Mouse (Mus musculus) cerebellum, postnatal 25 days (tissue): ENCODE measurements at regions not wholly inside any gene's neighbourhood (a gene's known extent, or its start where the extent isn't known, plus 50 kb on each side); places are given as distances from the start of the nearest gene placed in this dataset.

Source experiments
- DNase-seq, 2 experiments: peaks; one replicate each; pipeline ENCODE4 v3.0.0; 2021; ENCODE audit warnings: mixed read lengths in 2 of 2

GRCm38 (mm10) chrX:158920217-158920616, 289.9 kb upstream of the Rps6ka3 start:
- DNase-seq: peak; percentile 60 to 64

- peak; percentile 55 to 70 for DNase-seq
These were observed 288.7 kb upstream of the Rps6ka3 start for GRCm38 (mm10) chrX:158921424-158921823.

GRCm38 (mm10) chrX:158921838-158922450, 288.2 kb upstream of the Rps6ka3 start:
- peak; percentile 83 to 90 for DNase-seq

GRCm38 (mm10) chrX:158923081-158923561, 287.0 kb upstream of the Rps6ka3 start:
- peak; percentile 49 to 53 for DNase-seq

- DNase-seq: peak; percentile 31
These were observed 286.2 kb upstream of the Rps6ka3 start for GRCm38 (mm10) chrX:158923657-158924489.

- DNase-seq: peak in 1 of 2 experiments; percentile 18
These were observed 285.4 kb upstream of the Rps6ka3 start for GRCm38 (mm10) chrX:158924490-158925398.

- DNase-seq: no peak
These were observed 278.2 kb upstream of the Rps6ka3 start for GRCm38 (mm10) chrX:158931864-158932263.

- DNase-seq: peak; percentile 82 to 88
These were observed 262.9 kb upstream of the Rps6ka3 start for GRCm38 (mm10) chrX:158947191-158947590.

GRCm38 (mm10) chrX:158971726-158972125, 238.4 kb upstream of the Rps6ka3 start:
- peak; percentile 29 to 55 for DNase-seq

GRCm38 (mm10) chrX:158976648-158977047, 233.5 kb upstream of the Rps6ka3 start:
- peak; percentile 40 to 57 for DNase-seq

GRCm38 (mm10) chrX:158984721-158985120, 225.4 kb upstream of the Rps6ka3 start:
- no peak for DNase-seq

GRCm38 (mm10) chrX:158987676-158988075, 222.4 kb upstream of the Rps6ka3 start:
- DNase-seq: no peak

- DNase-seq: no peak
These were observed 191.2 kb upstream of the Rps6ka3 start for GRCm38 (mm10) chrX:159018955-159019354.

- DNase-seq: no peak
These were observed 183.8 kb upstream of the Rps6ka3 start for GRCm38 (mm10) chrX:159026311-159026710.

- peak; percentile 81 to 87 for DNase-seq
These were observed 178.2 kb upstream of the Rps6ka3 start for GRCm38 (mm10) chrX:159031927-159032326.

GRCm38 (mm10) chrX:159043432-159043831, 166.7 kb upstream of the Rps6ka3 start:
- DNase-seq: peak; percentile 31 to 62

- no peak for DNase-seq
These were observed 162.2 kb upstream of the Rps6ka3 start for GRCm38 (mm10) chrX:159047876-159048275.

- no peak for DNase-seq
These were observed 154.2 kb upstream of the Rps6ka3 start for GRCm38 (mm10) chrX:159055689-159056461.

- no peak for DNase-seq
These were observed 153.7 kb upstream of the Rps6ka3 start for GRCm38 (mm10) chrX:159056462-159056805.

- peak in 1 of 2 experiments; percentile 23 for DNase-seq
These were observed 151.2 kb upstream of the Rps6ka3 start for GRCm38 (mm10) chrX:159058931-159059330.

GRCm38 (mm10) chrX:159061322-159061721, 148.8 kb upstream of the Rps6ka3 start:
- DNase-seq: no peak

- DNase-seq: peak; percentile 16 to 35
These were observed 143.9 kb upstream of the Rps6ka3 start for GRCm38 (mm10) chrX:159066212-159066611.
